Mouse (Mus musculus): ENCODE measurements at regions not wholly inside any gene's neighbourhood (a gene's known extent, or its start where the extent isn't known, plus 50 kb on each side); places are given as distances from the start of the nearest gene placed in this dataset.

- no peak for DNase-seq (ENCODE audit: low read depth, low spot score)
- no peaks in the 10 kb centered on the region for H3K36me3 ChIP-seq (ENCODE audit: control insufficient read depth, insufficient read depth, low read length, poor library complexity, severe bottlenecking)
These were observed 583.4 kb upstream of the Zeb2 start for GRCm38 (mm10) chr2:45700578-45700977.

GRCm38 (mm10) chr2:45693291-45694020 lies 576.3 kb upstream of the Zeb2 start:
- Histone ChIP-seq H3K36me3 (ENCODE audit: control insufficient read depth, insufficient read depth, low read length, poor library complexity, severe bottlenecking) (no peaks in the 10 kb centered on the region), H3K27me3 (ENCODE audit: control insufficient read depth, insufficient read depth, low read length, poor library complexity, severe bottlenecking) (no peaks in the 10 kb centered on the region)
- DNase-seq (ENCODE audit: low read depth, low spot score): no peak

More at GRCm38 (mm10) chr2:45700578-45700977, 583.4 kb upstream of the Zeb2 start:
- no peaks in the 10 kb centered on the region for H3K27me3 ChIP-seq (ENCODE audit: control insufficient read depth, insufficient read depth, low read length, poor library complexity, severe bottlenecking)

GRCm38 (mm10) chr2:45692819-45693218 lies 575.6 kb upstream of the Zeb2 start:
- no peaks in the 10 kb centered on the region for H3K36me3 ChIP-seq (ENCODE audit: control insufficient read depth, insufficient read depth, low read length, poor library complexity, severe bottlenecking)
- DNase-seq (ENCODE audit: low read depth, low spot score): peak; percentile 24
- H3K27me3 ChIP-seq (ENCODE audit: control insufficient read depth, insufficient read depth, low read length, poor library complexity, severe bottlenecking): no peaks in the 10 kb centered on the region

- DNase-seq (ENCODE audit: low read depth, low spot score): no peak
These were observed 571.8 kb upstream of the Zeb2 start for GRCm38 (mm10) chr2:45688996-45689395.

DNA sequence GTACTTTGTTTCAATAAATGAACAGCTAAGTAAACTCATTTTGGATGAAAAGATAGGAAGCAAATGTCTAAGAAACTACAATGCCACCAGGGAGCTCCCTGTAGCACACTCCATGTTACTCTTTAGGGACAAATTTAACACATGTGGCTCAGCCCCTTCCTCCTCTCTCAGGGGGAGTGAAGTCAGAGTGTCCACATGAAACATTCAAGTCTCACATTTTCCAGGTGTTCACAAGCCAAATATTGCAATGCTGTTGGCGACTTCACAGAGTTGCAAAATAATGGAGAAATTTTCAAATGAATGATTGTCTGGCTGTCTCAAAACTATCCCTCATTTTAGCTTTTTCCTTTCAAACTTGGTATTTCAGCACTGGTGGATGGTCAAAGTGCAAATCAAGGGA lies 564.1 kb upstream of the Zeb2 start:
- no peak for DNase-seq (ENCODE audit: low read depth, low spot score)
- H3K27me3 ChIP-seq (ENCODE audit: control insufficient read depth, insufficient read depth, low read length, poor library complexity, severe bottlenecking): no peaks in the 10 kb centered on the region
- H3K36me3 ChIP-seq (ENCODE audit: control insufficient read depth, insufficient read depth, low read length, poor library complexity, severe bottlenecking): no peaks in the 10 kb centered on the region

More at GRCm38 (mm10) chr2:45688996-45689395, 571.8 kb upstream of the Zeb2 start:
- Histone ChIP-seq H3K36me3 (ENCODE audit: control insufficient read depth, insufficient read depth, low read length, poor library complexity, severe bottlenecking) (no peaks in the 10 kb centered on the region), H3K27me3 (ENCODE audit: control insufficient read depth, insufficient read depth, low read length, poor library complexity, severe bottlenecking) (no peaks in the 10 kb centered on the region)

DNA sequence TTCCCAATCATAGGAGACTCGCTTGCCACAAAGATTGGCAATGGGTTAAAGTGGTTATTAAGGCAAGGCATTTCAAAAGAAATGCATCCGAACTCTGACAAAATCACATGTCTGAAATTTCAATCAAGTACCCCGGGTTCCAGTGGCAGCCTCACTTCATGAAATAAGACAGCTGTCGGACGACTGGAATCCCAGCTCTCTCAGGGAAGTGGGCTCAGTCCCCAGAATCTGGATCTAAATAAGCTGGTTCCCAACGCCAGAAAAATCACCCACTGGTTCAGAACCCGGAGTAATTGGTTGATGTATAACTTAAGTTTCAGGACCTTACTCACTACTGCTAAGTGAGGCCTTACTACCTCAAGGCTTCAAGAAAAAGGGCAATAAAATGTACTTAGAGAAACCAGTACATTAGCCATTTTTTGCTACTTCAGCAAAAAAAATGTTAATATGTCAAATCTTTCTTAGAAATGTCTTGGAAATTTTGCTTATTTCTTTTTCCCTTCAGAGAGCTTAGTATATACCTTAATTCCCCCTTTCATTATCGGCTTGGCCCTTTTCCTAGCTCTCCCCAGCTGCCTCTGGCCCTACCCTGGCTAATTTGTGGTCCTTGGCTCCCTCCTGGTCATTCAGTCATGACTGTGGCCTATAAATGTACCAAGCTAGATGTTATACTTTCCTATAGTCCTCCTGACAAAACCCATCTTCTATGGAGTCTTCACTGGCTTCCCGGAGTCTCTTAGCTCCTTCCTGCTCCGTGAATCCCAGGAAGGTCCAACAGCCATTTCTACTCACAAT lies 562.1 kb upstream of the Zeb2 start:
- Histone ChIP-seq H3K36me3 (ENCODE audit: control insufficient read depth, insufficient read depth, low read length, poor library complexity, severe bottlenecking) (no peaks in the 10 kb centered on the region), H3K27me3 (ENCODE audit: control insufficient read depth, insufficient read depth, low read length, poor library complexity, severe bottlenecking) (no peaks in the 10 kb centered on the region)
- DNase-seq (ENCODE audit: low read depth, low spot score): no peak

- DNase-seq (ENCODE audit: low read depth, low spot score): no peak
- no peaks in the 10 kb centered on the region for H3K36me3 ChIP-seq (ENCODE audit: control insufficient read depth, insufficient read depth, low read length, poor library complexity, severe bottlenecking)
- no peaks in the 10 kb centered on the region for H3K27me3 ChIP-seq (ENCODE audit: control insufficient read depth, insufficient read depth, low read length, poor library complexity, severe bottlenecking)
These were observed 561.5 kb upstream of the Zeb2 start for GRCm38 (mm10) chr2:45678685-45679084.

- H3K36me3 ChIP-seq (ENCODE audit: control insufficient read depth, insufficient read depth, low read length, poor library complexity, severe bottlenecking): no peaks in the 10 kb centered on the region
- no peaks in the 10 kb centered on the region for H3K27me3 ChIP-seq (ENCODE audit: control insufficient read depth, insufficient read depth, low read length, poor library complexity, severe bottlenecking)
- DNase-seq (ENCODE audit: low read depth, low spot score): no peak
These were observed 558.6 kb upstream of the Zeb2 start for GRCm38 (mm10) chr2:45675776-45676175.

- DNase-seq (ENCODE audit: low read depth, low spot score): no peak
- Histone ChIP-seq H3K36me3 (ENCODE audit: control insufficient read depth, insufficient read depth, low read length, poor library complexity, severe bottlenecking) (no peaks in the 10 kb centered on the region), H3K27me3 (ENCODE audit: control insufficient read depth, insufficient read depth, low read length, poor library complexity, severe bottlenecking) (no peaks in the 10 kb centered on the region)
These were observed 538.8 kb upstream of the Zeb2 start for GRCm38 (mm10) chr2:45656011-45656410.

DNA sequence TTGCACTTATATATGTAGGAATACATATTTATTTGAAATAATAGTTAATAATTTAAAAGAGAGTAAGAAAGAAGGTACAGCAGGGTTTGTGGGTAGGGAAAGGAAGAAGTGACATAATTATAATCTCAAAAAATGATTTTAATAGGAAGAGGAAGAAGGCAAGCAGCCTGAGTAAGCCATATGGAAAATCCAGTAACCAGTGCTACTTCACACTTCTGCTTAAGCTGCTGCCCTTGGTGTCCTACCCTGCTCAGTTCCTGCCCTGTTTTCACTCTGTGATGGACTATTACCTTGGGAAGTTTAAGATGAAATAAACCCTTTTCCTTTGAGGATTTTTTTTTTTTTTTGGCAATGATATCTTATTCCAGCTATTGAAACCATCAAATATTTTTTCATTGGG lies 537.5 kb upstream of the Zeb2 start:
- no peak for DNase-seq (ENCODE audit: low read depth, low spot score)
- Histone ChIP-seq H3K36me3 (ENCODE audit: control insufficient read depth, insufficient read depth, low read length, poor library complexity, severe bottlenecking) (no peaks in the 10 kb centered on the region), H3K27me3 (ENCODE audit: control insufficient read depth, insufficient read depth, low read length, poor library complexity, severe bottlenecking) (no peaks in the 10 kb centered on the region)

- Histone ChIP-seq H3K36me3 (ENCODE audit: control insufficient read depth, insufficient read depth, low read length, poor library complexity, severe bottlenecking) (no peaks in the 10 kb centered on the region), H3K27me3 (ENCODE audit: control insufficient read depth, insufficient read depth, low read length, poor library complexity, severe bottlenecking) (no peaks in the 10 kb centered on the region)
- DNase-seq (ENCODE audit: low read depth, low spot score): no peak
These were observed 535.8 kb upstream of the Zeb2 start for GRCm38 (mm10) chr2:45652977-45653376.

- Histone ChIP-seq H3K27me3 (ENCODE audit: control insufficient read depth, insufficient read depth, low read length, poor library complexity, severe bottlenecking) (no peaks in the 10 kb centered on the region), H3K36me3 (ENCODE audit: control insufficient read depth, insufficient read depth, low read length, poor library complexity, severe bottlenecking) (no peaks in the 10 kb centered on the region)
- DNase-seq (ENCODE audit: low read depth, low spot score): no peak
These were observed 533.2 kb upstream of the Zeb2 start for GRCm38 (mm10) chr2:45650271-45650985.

DNA sequence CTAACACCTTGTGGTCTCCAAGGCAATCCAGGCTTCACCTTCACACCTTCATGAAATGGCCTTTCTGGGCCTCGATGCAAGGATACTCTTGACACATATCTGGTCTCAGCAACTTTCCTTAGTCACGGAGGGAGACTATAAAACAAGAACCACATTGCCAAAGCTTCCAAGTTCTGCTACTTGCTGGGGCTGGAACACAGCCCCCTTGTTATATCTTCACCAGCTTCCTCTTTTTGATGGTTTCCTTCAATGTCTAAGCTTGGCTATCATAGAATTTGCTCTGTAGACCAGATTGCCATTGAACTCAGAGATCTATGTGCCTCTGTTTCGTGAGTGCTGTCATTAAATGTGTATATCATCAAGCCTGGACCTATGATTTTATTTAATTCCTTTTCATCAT lies 530.7 kb upstream of the Zeb2 start:
- no peak for DNase-seq (ENCODE audit: low read depth, low spot score)
- H3K36me3 ChIP-seq (ENCODE audit: control insufficient read depth, insufficient read depth, low read length, poor library complexity, severe bottlenecking): no peaks in the 10 kb centered on the region

DNA sequence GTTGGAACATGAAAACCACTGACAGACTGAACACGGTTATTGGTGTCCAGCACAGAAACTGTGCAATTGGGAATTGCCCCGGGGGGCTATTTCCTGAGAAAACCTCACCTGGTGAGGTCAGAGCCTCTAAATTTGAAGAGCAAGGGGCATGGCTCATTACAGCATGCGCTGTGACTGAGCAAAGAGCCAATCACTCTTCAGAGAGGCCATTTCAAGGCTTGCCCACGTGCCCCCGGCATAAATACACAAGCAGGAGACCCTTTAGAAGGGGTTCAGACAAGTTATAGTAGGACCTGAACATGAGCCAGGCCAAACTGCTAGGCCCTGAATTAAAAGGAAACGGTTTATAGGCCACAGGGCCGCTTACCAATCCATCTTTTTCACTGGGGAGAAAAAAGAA lies 512.9 kb upstream of the Zeb2 start:
- H3K27me3 ChIP-seq (ENCODE audit: control insufficient read depth, insufficient read depth, low read length, poor library complexity, severe bottlenecking): no peaks in the 10 kb centered on the region
- H3K36me3 ChIP-seq (ENCODE audit: control insufficient read depth, insufficient read depth, low read length, poor library complexity, severe bottlenecking): no peaks in the 10 kb centered on the region
- no peak for DNase-seq (ENCODE audit: low read depth, low spot score)

More for the DNA sequence above, 530.7 kb upstream of the Zeb2 start:
- no peaks in the 10 kb centered on the region for H3K27me3 ChIP-seq (ENCODE audit: control insufficient read depth, insufficient read depth, low read length, poor library complexity, severe bottlenecking)

DNA sequence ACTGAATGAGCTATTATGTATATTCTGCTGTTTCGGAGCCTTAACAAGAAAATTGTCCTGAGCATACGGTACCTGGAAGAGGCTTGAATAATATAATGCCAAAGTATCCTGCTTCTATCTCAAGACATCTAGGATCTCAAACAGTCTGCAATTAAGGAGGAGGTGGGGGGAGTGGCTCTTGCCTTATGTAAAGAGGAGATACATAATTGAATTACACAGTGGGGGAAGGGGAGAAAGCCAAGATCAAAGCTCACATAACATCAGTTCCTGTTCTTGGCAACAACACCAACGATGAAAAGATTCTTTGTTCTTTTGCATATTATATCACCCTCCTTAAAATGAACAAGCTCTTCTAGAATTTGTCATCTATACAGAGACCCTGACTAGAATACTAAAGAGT lies 512.4 kb upstream of the Zeb2 start:
- DNase-seq (ENCODE audit: low read depth, low spot score): no peak
- Histone ChIP-seq H3K36me3 (ENCODE audit: control insufficient read depth, insufficient read depth, low read length, poor library complexity, severe bottlenecking) (no peaks in the 10 kb centered on the region), H3K27me3 (ENCODE audit: control insufficient read depth, insufficient read depth, low read length, poor library complexity, severe bottlenecking) (no peaks in the 10 kb centered on the region)

Data from splenic B cell, adult 2 months (primary cell).